Mouse (Mus musculus) ES-E14 (cell line): Measurements from ENCODE around the gene Mapkapk3. TPM values are rescaled to one million over a fixed set of nuclear protein-coding genes. Genes with fewer than 3 reads are reported as not detected.

Source experiments
- DNase-seq: peaks from one replicate; pipeline ENCODE4 v3.0.0-alpha.2; 2013; ENCODE audit warnings: low read depth, low spot score
- H3K27ac ChIP-seq: 2 replicates; pipeline ENCODE4 v1.5.1; 2012; ENCODE audit warnings: low read depth, mild to moderate bottlenecking, low read length, moderate library complexity, mixed read lengths; ENCODE audit not compliant: poor library complexity, insufficient read depth, severe bottlenecking
- H3K36me3 ChIP-seq: 2 replicates; pipeline ENCODE4 v1.6.1; 2012; ENCODE audit warnings: mild to moderate bottlenecking, low read length, moderate library complexity, mixed read lengths; ENCODE audit not compliant: control insufficient read depth, poor library complexity, insufficient read depth, severe bottlenecking
- H3K4me1 ChIP-seq, 2 experiments: fragments of 150-350 bp in 1 of 2; sonication (generic) in 1 of 2; 2 replicates each; pipeline ENCODE4 v1.6.1; 2012; ENCODE audit warnings: low read length in 2 of 2, mild to moderate bottlenecking in 1 of 2, mixed read lengths in 1 of 2; ENCODE audit not compliant: control insufficient read depth in 2 of 2, insufficient read depth in 2 of 2, poor library complexity in 1 of 2
- H3K4me3 ChIP-seq, 2 experiments: fragments of 150-350 bp in 1 of 2; sonication (generic) in 1 of 2; 2 replicates each; pipeline ENCODE4 v1.5.1; 2012; ENCODE audit warnings: low read length in 2 of 2, low read depth in 1 of 2, mild to moderate bottlenecking in 1 of 2, mixed read lengths in 1 of 2; ENCODE audit not compliant: insufficient read depth in 1 of 2, poor library complexity in 1 of 2, severe bottlenecking in 1 of 2
- H3K9ac ChIP-seq: 2 replicates; pipeline ENCODE4 v1.6.1; 2012; ENCODE audit warnings: low read depth, mild to moderate bottlenecking, low read length, mixed read lengths; ENCODE audit not compliant: poor library complexity, insufficient read depth, severe bottlenecking
- H3K9me3 ChIP-seq: fragments of 150-350 bp; sonication (generic); 2 replicates; pipeline ENCODE4 v1.6.1; 2012; ENCODE audit warnings: low read depth, mild to moderate bottlenecking, low read length; ENCODE audit not compliant: control insufficient read depth, insufficient read depth
- CHD2 ChIP-seq: IDR thresholded peaks from 2 replicates; pipeline ENCODE4 v1.6.1; 2014; ENCODE audit warnings: mild to moderate bottlenecking, low read depth, low read length, inconsistent platforms
- HCFC1 ChIP-seq: IDR thresholded peaks from 2 replicates; pipeline ENCODE4 v1.6.1; 2012; ENCODE audit warnings: low read length, inconsistent platforms, borderline replicate concordance; ENCODE audit not compliant: insufficient read depth
- MAFK ChIP-seq: IDR thresholded peaks from 2 replicates; pipeline ENCODE4 v1.6.1; 2014; ENCODE audit warnings: mild to moderate bottlenecking, low read depth, low read length, inconsistent platforms; ENCODE audit not compliant: insufficient read depth
- ZC3H11A ChIP-seq: IDR thresholded peaks from 2 replicates; pipeline ENCODE4 v1.6.1; 2012; ENCODE audit warnings: low read depth, mild to moderate bottlenecking, inconsistent platforms, low read length, borderline replicate concordance
- ZNF384 ChIP-seq: IDR thresholded peaks from 2 replicates; pipeline ENCODE4 v1.6.1; 2012; ENCODE audit warnings: low read depth, low read length, inconsistent platforms
- in situ Hi-C, 2 experiments: fragments of 600-800 bp; cut with MboI; formaldehyde crosslinking; loops; one replicate each; pipeline ENCODE4 v1.15.1; 2025; ENCODE audit warnings: low sequenced_read_pairs in 2 of 2, inconsistent platforms in 1 of 2; ENCODE audit not compliant: unreplicated experiment in 2 of 2
- total RNA-seq: library from RNA; depleted of rRNA; stranded (reverse); fragments of 300-350 nt; gene quantifications from 2 replicates; pipeline ENCODE4 v1.2.3, GENCODE M21; 2012

The Mapkapk3 gene
- total RNA-seq, 1 experiment = 25.7 TPM

DNA sequence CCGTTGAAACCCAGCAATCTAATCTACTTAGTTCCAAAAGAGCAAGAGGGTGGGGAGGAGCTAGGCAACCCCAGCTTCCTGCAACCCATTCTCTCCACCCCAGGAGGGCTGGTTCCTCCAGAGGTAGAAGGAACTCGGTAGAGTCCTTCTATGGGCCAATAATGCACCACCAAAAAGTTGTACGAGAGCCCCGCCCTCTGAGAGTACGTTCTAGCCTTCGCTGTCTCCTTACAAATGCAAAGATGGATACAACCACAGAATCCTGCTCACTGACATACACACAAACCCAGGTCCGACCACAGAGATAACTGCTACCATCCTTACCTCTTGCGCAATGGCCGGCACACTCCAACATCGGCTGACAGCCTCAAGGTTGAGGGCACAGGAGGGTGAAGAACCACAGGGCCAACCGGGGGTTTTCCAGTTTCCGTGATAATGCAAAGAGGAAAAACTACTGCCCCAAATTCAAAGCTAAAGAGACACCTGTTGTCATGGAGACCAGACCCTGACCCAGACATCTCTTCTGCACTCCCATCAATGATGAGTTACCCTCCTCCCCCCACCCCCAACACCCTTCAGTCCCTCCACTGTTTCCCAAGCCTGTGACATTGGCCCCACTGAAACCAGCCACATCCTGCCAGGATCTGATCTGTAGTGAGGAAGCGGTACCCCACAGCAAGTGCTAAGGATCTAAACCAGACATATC lies 9.2 kb downstream of the Mapkapk3 start:
- peak overlapping the region; percentile 24; a peak in 2 of 4 replicates for H3K4me3 ChIP-seq
- peaks cover 7 to 37% of the 10 kb centered on the region in 2 experiments; a peak in 3 of 4 replicates for H3K4me1 ChIP-seq
- TF ChIP-seq MAFK = no peak
- no peak for TF ChIP-seq ZNF384
- TF ChIP-seq HCFC1 = no peak
- TF ChIP-seq ZC3H11A = no peak
- no peak for TF ChIP-seq CHD2
- H3K27ac ChIP-seq = peak overlapping the region; percentile 83
- peak; percentile 62 for DNase-seq
- in situ Hi-C loops = no loop called here
- peaks cover 6% of the 10 kb centered on the region; the same call in 1 of the 2 replicates for H3K36me3 ChIP-seq
- H3K9me3 ChIP-seq = no peaks in the 10 kb centered on the region
- H3K9ac ChIP-seq = no peak overlapping the region

- Histone ChIP-seq H3K27ac (peak overlapping the region; percentile 82), H3K36me3 (peaks cover 7% of the 10 kb centered on the region; the same call in 1 of the 2 replicates), H3K4me3 (peak overlapping the region; percentile 14 to 24; a peak in 1 of 4 replicates), H3K4me1 (peaks cover 7 to 33% of the 10 kb centered on the region in 2 experiments; a peak in 3 of 4 replicates), H3K9ac (no peak overlapping the region), H3K9me3 (no peaks in the 10 kb centered on the region)
- in situ Hi-C loops = no loop called here
- DNase-seq = peak; percentile 54
- TF ChIP-seq ZNF384 (no peak), ZC3H11A (no peak), HCFC1 (no peak), MAFK (no peak), CHD2 (no peak)
Measured at GRCm38 (mm10) chr9:107279378-107280321, 10.0 kb downstream of the Mapkapk3 start.

DNA sequence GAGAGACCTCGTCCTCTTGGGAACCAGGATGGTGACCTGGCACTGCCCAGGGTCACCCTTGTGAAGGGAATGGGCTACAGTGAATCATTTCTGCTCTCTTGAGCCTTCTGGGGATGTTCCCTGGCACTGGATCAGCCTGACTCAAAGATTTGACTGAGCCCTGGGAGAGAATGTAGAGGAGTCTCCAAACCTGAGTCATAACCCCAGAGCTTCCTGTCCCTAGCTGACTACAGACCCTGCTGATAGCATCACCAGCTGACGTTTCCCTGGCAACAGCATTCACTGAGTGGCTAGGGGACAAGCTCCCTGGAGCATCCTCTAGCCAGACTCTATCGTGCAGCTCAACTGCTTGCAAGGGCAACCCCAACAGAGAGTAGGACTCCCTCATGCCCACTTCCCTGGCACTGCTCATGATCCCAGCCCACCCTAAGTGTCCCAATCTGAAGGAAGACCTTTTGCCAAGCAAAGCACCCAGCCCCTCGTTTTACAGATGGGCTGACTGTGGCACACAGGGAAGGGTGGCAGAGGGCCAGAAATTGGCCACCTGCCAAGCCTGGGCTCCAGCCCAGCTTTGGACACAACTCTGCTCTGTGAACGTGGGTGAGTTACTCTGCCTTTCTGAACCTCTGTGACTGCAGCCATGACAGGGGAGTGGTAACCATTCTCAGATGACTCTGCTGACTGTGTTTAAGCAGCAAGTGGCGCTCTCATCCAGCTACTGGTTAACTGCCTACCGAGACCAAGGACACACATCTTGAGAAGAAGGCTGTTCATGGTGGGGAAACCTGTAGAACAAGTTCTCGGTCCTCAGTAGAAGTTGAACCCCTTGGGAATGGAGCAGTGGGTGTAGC lies 10.9 kb downstream of the Mapkapk3 start:
- Histone ChIP-seq H3K27ac (peak overlapping the region; percentile 82), H3K9me3 (no peaks in the 10 kb centered on the region), H3K36me3 (peaks cover 7% of the 10 kb centered on the region; the same call in 1 of the 2 replicates), H3K9ac (peak overlapping the region; percentile 11; the same call in 1 of the 2 replicates), H3K4me3 (no peak overlapping the region), H3K4me1 (peaks cover 7 to 33% of the 10 kb centered on the region in 2 experiments; a peak in 3 of 4 replicates)
- in situ Hi-C loops = no loop called here
- TF ChIP-seq ZC3H11A (no peak), HCFC1 (no peak), CHD2 (no peak), MAFK (no peak), ZNF384 (no peak)
- no peak for DNase-seq

DNA sequence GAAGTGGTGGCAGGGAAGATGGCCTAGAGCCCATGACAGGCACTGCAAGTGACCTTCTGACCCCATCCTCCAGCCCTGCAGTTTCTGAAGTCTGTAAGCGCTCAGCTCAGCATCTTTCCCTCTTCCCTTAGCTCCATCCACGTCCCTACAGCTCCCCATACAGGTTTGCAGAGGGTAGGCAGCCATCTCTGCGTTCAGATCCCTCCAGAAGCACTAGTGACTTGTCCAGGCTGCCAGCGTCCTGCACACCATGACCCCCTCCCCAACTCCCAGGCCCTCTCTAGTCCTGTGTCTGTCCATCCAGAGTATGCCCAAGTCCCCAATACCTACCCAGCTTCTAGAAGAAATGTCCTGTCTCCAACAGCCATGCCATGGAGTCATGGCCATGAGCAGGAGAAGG lies 11.6 kb downstream of the Mapkapk3 start:
- Histone ChIP-seq H3K4me3 (no peak overlapping the region), H3K9ac (peak overlapping the region; percentile 11; the same call in 1 of the 2 replicates), H3K27ac (peak overlapping the region; percentile 82), H3K9me3 (no peaks in the 10 kb centered on the region), H3K36me3 (peaks cover 7% of the 10 kb centered on the region; the same call in 1 of the 2 replicates), H3K4me1 (peaks cover 7 to 33% of the 10 kb centered on the region in 2 experiments; a peak in 3 of 4 replicates)
- no peak for TF ChIP-seq ZC3H11A
- no peak for TF ChIP-seq HCFC1
- no peak for TF ChIP-seq MAFK
- no peak for TF ChIP-seq ZNF384
- TF ChIP-seq CHD2 = no peak
- in situ Hi-C loops = no loop called here
- no peak for DNase-seq
